Mouse (Mus musculus) spleen, postnatal 0 days (tissue): ENCODE data around the gene Mcm9. TPM values are rescaled to one million over a fixed set of nuclear protein-coding genes. Genes with fewer than 3 reads are reported as not detected.

Experiments used
- polyA plus RNA-seq: library from polyadenylated mRNA; unstranded; fragments of >200 nt; fragmentation: Nextera tagmentation; extraction: Ambion mirVana; gene quantifications from 2 replicates; pipeline ENCODE4 v1.2.1, GENCODE M21; 2015

Gene Mcm9
- 7.7 and 8.5 TPM in 2 replicates for polyA plus RNA-seq

GRCm38 (mm10) chr10:53630339-53630738 is at the start of gene Mcm9:
Gene Mcm9, minus strand, starts transcription at chr10:53630439.

GRCm38 (mm10) chr10:53596677-53597120 is 33.5 kb downstream of the Mcm9 start, which contains the start of gene Asf1a:
Gene Asf1a, plus strand, starts transcription at chr10:53596757.

Other genes with a start within 250 kb of the Mcm9 start
- 111 and 132 TPM in 2 replicates for gene Asf1a, start 33.7 kb downstream of the Mcm9 start, polyA plus RNA-seq
- 1.4 and 1.8 TPM in 2 replicates for gene Fam184a, start 120.7 kb upstream of the Mcm9 start, polyA plus RNA-seq